Mouse (Mus musculus) cortical plate, adult 2 months (tissue): ENCODE data around the gene Arhgef18.

Experiments
- CTCF ChIP-seq: fragments of 200-500 bp; IDR thresholded peaks from 2 replicates; pipeline ENCODE4 v1.5.1; 2011; ENCODE audit warnings: mild to moderate bottlenecking, control low read depth, low read length; ENCODE audit not compliant: insufficient read depth; ENCODE audit errors: extremely low read depth
- POLR2A ChIP-seq: fragments of 200-500 bp; IDR thresholded peaks from 2 replicates; pipeline ENCODE4 v1.6.1; 2011; ENCODE audit warnings: mild to moderate bottlenecking, low read length, control low read depth; ENCODE audit not compliant: insufficient read depth; ENCODE audit errors: extremely low read depth

GRCm38 (mm10) chr8:3388591-3389338 lies 4.0 kb upstream of the Arhgef18 start:
- TF ChIP-seq POLR2A (no peak), CTCF (no peak)
